Mouse (Mus musculus): Measurements from ENCODE around the gene Gm10128.
"Not testable (repeated sequence)": the region's sequence is repeated elsewhere in the genome, so short reads cannot be mapped to it uniquely, and the experiment has no call there.

The Gm10128 gene

GRCm38 (mm10) chr14:7643872-7644271 is at the start of gene Gm10128:
Gene Gm10128 (minus strand): TSS chr14:7643972.
- not testable (repeated sequence) for DNase-seq

GRCm38 (mm10) chr14:7681170-7681569 is 37.4 kb upstream of the Gm10128 start:
- DNase-seq: not testable (repeated sequence)

DNA sequence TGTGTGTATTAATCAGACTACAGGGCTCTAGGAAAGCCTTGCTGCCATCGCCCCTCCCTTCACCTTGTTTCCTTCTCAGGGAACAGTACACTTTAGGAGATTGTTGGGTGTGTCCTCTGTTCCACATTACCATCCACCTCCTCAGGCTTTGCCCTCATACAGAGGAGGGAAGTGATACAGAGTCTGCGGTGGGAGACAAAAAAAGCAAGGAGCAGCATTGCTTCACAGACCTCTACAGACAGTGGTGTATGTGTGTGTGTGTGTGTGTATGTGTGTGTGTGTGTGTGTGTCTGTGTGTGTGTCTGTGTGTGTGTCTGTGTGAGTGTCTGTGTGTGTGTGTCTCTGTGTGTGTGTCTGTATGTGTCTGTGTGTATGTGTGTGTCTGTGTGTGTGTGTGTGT is 18.7 kb upstream of the Gm10128 start:
- not testable (repeated sequence) for DNase-seq

GRCm38 (mm10) chr14:7658101-7659074 is 14.6 kb upstream of the Gm10128 start:
- DNase-seq: not testable (repeated sequence)

DNA sequence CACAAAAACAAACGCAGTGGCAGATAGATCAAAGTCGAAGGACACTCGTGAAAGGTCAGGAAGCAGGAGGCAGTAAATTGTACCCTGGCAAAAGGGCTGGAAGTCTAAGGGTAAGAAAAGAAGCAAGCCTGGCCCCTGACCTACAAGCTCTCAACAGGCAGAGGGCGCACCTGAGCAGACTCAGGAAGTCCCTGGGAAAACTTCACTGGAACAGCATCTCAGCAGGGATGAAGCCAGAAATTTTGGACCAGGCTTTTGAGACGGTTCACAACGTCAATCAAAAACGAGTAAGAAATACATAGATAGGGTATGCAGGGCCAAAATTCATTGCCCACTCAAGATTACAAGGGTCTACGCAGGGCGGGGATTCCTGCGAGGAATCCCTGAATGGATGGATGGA is 13.7 kb upstream of the Gm10128 start:
- DNase-seq: not testable (repeated sequence)

DNA sequence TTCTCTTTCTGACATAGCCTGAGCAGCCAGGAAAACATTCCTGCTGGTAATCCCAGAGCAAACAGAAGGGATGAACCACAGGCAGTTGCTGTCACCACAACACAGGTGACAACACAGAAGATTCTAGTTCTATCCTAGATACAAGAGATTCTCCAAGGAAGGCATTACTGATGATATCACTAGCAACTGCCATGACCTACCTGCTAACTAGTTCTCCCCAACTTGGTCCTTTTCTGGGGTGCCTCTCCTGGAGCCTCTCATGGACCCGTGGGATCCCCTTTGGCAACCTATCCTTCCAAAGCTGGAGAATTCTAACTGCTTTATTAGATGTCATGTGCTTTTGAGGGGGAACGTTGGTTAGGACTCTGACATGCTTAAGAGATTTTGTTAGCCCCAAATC is 48.3 kb downstream of the Gm10128 start, which contains the start of gene Gm10338:
Gene Gm10338 (minus strand): TSS at position 101 of the 400 bp plus-strand sequence.
- not testable (repeated sequence) for DNase-seq

Data from lung, adult 18-20 months (tissue).